Mouse (Mus musculus): ENCODE measurements around the gene Tspan5.

DNA sequence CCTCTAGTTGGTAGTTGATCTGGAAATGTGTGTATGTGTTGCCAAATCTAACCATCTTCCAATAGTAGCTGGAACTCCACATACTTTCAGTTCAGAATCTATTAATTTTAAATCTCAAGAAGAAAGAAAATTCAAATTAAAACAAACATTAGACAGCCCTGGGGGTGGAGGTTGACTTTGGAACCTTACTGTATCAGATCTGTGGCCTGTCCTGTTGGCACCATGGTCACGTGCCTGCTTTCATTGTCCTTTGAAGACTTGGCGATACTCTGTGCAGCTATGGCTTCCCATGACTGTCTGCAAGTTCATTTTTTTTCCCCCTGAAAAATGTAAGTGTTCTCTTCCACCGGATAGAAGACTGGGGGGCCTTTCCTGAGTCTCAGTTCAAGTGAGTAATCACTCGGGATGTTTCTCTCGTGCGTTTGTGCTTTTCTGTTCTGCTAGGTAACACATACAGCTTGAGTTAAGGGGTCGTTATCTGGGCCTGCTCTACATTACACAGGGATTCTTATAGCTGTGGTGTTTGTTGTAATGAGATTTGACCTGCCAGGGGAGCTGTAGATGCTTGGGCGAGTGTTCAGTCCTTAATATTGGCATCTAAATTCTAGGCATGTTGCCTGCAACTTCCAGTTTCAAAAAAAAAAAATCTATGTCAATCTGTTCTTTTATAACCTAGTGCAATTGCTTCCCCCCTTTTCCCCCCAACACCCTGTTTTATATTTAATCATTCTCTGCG lies 32.0 kb downstream of the Tspan5 start:
- TF ChIP-seq CTCF (IDR thresholded peaks at IDR 0.05; ENCODE audit: low read depth, low read length) (no peak), POLR2A (IDR thresholded peaks at IDR 0.05; ENCODE audit: extremely low read depth, insufficient read depth, low read length) (no peak)

All from liver, adult 2 months (tissue).